Mouse (Mus musculus) telencephalon, adult 2 months (tissue): ENCODE results near the gene Psma1.

Source experiments
- DNase-seq: peaks from one replicate; pipeline ENCODE4 v3.0.0-alpha.2; 2011; ENCODE audit warnings: low read depth, low spot score

Psma1 gene

DNA sequence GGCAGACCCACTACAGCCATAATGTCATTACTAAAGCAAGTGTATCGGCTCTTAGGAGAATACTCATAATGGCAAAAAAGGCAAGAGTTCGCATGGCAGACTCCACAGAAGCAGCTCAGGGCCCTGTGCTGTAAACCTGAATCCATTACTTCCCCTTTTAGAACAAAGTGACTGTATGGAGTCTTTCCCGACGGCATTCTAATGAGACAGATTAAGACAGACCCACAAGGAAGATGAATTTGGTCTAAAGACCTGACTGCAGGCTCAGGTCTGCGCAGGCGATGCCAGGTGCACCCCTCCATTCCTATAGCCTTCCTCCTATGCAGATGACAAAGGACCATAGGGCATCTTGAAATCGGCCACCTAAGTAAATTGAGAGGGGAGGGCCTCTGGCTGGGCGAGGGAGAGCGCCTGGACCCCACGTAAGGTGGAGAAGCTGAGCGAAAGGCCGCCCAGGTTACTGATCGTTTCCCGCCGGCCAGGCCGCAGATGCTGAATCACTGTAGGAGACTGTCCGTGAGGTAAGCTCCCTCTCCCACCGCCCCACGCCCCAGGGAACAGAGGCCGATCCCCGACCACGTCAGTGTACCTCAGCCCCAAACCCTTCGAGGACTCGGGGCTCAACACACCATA lies 430 bp downstream of the Psma1 start:
- DNase-seq, result no peak

DNA sequence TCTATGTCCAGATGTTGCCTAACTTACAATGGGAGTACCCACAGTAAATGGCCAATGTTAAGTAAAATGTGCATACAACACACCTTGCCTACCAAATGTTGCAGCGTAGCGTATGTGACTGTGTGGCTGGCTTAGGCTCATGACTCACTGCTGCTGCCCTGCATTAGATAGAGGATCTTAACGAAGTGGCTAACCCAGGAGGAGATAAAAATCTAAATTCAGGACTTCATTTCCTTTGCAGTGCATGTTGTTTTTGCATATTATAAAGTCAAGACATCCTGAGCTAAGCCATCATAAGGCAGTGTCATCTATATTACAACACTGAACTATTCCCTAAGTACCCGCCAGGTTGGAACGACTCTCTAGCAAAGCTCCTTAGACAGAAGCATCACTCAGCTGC lies 7.5 kb downstream of the Psma1 start:
- no peak for DNase-seq

DNA sequence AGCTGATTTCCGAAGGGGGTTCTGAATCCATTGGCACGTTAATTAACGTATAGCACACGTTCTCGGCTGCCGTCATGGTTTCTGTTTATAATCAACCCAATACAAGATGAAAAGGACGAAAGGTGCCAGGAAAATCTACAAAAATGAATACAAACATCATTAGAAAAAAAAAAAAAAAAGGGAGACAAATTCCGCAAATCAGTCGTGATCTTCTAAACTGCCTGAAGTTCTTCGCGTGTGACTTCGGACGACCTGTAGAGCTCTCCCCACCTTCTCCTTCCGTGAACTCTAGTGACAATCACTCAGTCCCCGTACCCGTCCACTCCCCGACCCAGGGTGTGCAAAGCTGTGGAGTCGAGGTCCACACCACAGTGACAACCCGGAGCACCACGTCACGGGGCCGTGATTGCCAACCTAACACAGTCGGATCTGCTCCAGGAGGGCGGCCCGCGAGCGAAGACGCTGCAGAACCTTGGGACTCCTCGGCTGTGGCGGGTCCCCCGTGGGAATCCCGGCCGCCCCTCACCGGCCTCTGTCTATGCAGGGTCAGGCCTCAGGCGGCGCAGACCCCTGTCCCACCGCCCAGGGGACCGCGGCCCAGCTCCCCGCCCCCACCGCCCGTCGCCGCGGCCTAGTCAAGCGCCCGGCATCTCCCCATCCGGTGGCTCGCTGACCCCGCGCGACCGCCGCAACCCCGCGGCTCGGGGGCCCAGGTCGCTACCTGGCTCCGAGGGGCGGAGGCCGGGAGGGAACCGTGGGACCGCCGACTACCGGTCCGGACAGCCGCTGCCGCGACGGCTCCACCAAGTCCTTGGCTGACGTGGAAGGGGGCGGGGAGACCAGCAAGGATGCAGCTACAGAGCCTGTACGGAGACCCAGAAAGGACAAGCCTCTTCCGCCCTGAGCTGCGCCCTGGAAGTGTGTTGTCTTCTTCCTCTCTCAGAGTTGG lies 21.8 kb downstream of the Psma1 start, which contains the start of gene Copb1:
Gene Copb1, minus strand, starts transcription at position 827 of the 949 bp plus-strand sequence.
- peak; percentile 92 for DNase-seq

DNA sequence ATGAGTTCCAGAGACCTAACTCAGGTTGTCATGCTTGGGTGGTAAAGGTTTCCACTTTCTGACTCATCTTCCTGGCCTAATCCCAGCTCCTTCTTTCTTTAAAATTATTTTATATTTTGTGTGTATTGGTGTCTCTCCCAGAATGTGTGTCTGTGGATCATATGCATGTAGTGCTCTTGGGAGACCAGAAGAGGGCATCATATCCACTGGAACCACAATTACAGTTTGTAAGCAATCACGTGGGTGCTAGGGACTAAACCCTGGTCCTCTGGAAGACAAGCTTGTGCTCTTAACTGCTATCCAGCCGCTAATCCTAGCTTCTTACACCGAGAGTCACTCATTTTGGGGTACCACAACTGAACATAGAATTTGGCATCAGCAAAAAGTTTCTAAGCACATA lies 24.2 kb downstream of the Psma1 start:
- DNase-seq, result no peak

DNA sequence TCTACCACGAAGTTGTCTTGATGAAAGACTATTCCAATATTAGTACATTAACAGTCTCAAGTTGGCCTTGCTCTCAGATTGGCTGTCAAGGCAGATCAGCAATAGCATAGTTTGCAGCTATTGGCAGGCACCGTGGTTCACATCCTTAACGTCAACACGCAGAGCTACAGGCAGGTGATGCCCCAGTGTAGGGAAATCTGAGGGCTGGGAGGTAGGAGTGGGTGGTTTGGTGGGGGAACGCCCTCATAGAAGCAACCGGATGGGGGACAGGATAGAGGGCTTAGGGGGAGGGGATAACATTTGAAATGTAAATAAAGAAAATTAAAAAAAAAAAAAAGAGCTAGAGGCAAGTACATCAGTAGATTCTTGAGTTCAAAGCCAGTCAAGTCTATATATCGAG lies 41.9 kb downstream of the Psma1 start:
- DNase-seq, result no peak

DNA sequence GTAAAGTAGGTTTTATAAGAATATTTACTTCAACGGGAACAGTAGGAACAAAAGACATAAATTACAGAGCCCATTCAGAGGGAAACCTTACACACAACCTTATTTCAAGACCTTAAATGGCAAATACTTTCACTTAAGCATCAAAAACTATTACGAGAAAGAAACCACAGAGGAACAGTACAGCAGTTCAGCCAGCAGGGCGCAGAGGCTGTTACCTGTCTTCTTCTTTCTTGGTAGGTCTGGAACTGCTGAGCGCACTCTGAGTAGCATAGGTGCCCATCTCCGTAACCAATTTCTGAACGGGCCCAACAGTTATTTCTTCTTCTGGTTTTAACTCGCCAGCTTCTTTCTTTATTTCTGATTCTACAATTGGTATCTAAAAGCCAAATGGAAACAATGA lies 42.9 kb downstream of the Psma1 start:
- DNase-seq, result no peak

DNA sequence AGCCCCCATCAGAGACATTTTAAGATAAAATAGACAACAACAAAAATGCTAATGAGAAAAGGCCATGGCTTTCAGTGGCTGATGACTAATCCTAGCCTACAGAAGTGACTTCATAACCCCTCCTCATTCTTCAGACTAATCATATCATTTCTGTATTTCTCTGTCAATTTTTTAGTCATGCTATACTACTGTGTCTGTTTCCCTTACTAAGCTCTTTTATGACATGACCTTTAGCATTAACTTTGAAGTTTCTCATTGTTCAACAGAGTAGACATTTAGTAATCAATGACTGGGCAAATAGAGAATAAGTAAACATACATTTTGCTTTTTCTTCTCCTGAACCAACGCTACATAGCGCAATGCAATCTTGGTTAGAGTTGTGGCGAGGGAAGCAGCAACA lies 44.1 kb downstream of the Psma1 start:
- no peak for DNase-seq

DNA sequence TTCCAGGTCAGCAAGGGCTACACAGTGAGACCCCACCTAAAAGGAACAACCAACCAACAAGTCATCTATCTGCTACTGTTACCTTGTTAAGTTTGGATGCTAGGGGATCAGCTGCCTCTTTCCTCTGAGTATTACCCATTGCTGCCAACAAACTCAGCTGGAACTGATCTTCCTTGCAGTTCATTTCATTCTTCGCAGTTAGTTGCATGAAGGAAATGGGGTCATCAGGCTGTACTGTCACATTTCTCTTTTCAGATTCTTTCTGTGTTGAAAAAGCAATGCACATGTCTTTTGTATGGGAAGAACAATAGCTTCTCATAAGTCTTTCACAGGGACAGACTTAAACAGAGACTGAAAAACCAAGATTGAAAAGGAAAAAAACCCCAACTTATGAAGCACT lies 49.4 kb downstream of the Psma1 start:
- no peak for DNase-seq

DNA sequence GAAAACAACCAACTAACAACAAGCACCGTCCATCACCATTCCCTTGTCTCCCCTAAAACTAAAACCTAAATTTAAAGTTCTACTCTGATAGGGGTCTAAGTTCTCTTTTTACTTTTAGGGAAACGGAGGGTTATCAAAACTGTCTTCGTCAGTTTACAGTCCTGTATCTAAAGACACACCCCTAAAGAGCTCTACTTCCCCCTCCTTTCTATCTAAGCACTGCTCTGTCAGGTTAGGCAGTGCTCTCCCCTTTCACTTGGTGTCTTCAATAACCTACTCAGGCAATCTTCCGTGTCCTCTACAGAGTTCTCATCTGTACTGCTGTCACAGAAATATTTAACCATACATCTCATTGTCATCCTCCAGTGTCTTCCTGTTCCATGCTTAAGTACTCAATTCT lies 55.5 kb downstream of the Psma1 start:
- DNase-seq, result no peak

DNA sequence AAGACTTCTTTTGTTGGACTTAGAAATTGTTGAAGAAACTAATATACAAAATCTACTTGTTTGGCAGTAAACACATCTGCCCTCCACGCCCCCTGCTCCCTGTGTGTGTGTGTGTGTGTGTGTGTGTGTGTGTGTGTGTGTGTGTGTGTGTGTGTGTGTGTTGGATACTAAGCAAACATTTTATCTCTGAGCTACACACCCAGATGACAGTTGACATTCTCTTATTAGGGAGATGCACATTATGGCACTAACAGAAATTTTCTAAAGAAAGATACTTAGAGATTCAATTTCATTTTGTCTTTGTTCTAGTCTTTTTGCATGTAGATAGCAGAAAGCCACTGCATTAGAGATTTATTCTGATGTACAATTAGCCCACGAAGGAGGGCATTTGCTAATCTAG lies 59.0 kb downstream of the Psma1 start:
- DNase-seq, result no peak
